Mouse (Mus musculus): Measurements from ENCODE around the gene Itpk1. TPM values are rescaled to one million over a fixed set of nuclear protein-coding genes. Genes with fewer than 3 reads are reported as not detected.

Itpk1 gene
- polyA plus RNA-seq, 1 experiment from 2014 or later: 5.5 TPM

DNA sequence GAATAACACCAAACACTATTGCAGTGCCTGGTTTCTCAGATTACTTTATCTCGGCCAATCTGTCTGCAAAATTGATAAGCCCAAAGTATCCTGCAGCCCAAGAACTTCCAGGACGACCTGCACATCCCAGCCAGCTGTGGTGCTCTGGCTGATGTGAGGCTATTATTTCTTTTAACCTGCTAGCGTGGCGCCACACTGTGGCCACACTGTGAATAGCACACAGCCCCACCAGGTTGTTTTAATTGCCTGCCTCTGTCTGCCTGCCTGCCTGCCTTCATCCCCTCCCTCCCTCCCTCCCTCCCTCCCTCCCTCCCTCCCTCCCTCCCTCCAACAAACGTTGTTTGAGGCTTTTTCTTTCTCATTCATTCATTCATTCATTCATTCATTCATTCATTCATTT, 28.7 kb upstream of the Itpk1 start:
- 7% methylated on average over 4 of the region's 5 CpGs for WGBS (ENCODE audit: insufficient replicate concordance)
- no peaks in the 10 kb centered on the region for H3K9me3 ChIP-seq (replicated peaks; ENCODE audit: control insufficient read depth, low read length)
- no peak overlapping the region for H3K4me3 ChIP-seq (ENCODE audit: low read depth, low read length)
- H3K27ac ChIP-seq (ENCODE audit: low read length): no peak overlapping the region
- H3K27me3 ChIP-seq (ENCODE audit: control insufficient read depth, insufficient read depth, low read depth, low read length): no peaks in the 10 kb centered on the region
- ATAC-seq (ENCODE audit: low read depth): no peak
- H3K4me1 ChIP-seq (ENCODE audit: control insufficient read depth, low read depth, low read length): peaks cover 16% of the 10 kb centered on the region
- no peak overlapping the region for H3K4me2 ChIP-seq (ENCODE audit: low read depth, low read length)
- no peaks in the 10 kb centered on the region for H3K36me3 ChIP-seq (ENCODE audit: control insufficient read depth, insufficient read depth)
- H3K9ac ChIP-seq (ENCODE audit: low read depth, low read length): no peak overlapping the region

- peaks cover 16% of the 10 kb centered on the region for H3K4me1 ChIP-seq (ENCODE audit: control insufficient read depth, low read depth, low read length)
- peak overlapping the region; percentile 51; the same call in 1 of the 2 replicates for H3K4me2 ChIP-seq (ENCODE audit: low read depth, low read length)
- ATAC-seq (ENCODE audit: low read depth): no peak
- no peaks in the 10 kb centered on the region for H3K36me3 ChIP-seq (ENCODE audit: control insufficient read depth, insufficient read depth)
- H3K9me3 ChIP-seq (replicated peaks; ENCODE audit: control insufficient read depth, low read length): no peaks in the 10 kb centered on the region
- no peak overlapping the region for H3K4me3 ChIP-seq (ENCODE audit: low read depth, low read length)
- WGBS (ENCODE audit: insufficient replicate concordance): 39% methylated on average over 16 of the region's 16 CpGs
- H3K27me3 ChIP-seq (ENCODE audit: control insufficient read depth, insufficient read depth, low read depth, low read length): no peaks in the 10 kb centered on the region
- no peak overlapping the region for H3K9ac ChIP-seq (ENCODE audit: low read depth, low read length)
- no peak overlapping the region for H3K27ac ChIP-seq (ENCODE audit: low read length)
Observed at GRCm38 (mm10) chr12:102730798-102731619, 26.3 kb upstream of the Itpk1 start.

GRCm38 (mm10) chr12:102729855-102730797, 25.4 kb upstream of the Itpk1 start:
- Histone ChIP-seq H3K4me2 (ENCODE audit: low read depth, low read length) (peak overlapping the region; percentile 51), H3K4me3 (ENCODE audit: low read depth, low read length) (peak overlapping the region; percentile 12; the same call in 1 of the 2 replicates), H3K27me3 (ENCODE audit: control insufficient read depth, insufficient read depth, low read depth, low read length) (no peaks in the 10 kb centered on the region), H3K27ac (ENCODE audit: low read length) (no peak overlapping the region), H3K9ac (ENCODE audit: low read depth, low read length) (no peak overlapping the region), H3K9me3 (replicated peaks; ENCODE audit: control insufficient read depth, low read length) (no peaks in the 10 kb centered on the region), H3K36me3 (ENCODE audit: control insufficient read depth, insufficient read depth) (no peaks in the 10 kb centered on the region), H3K4me1 (ENCODE audit: control insufficient read depth, low read depth, low read length) (peaks cover 16% of the 10 kb centered on the region)
- 35% methylated on average over 26 of the region's 26 CpGs for WGBS (ENCODE audit: insufficient replicate concordance)
- peak; percentile 93 for ATAC-seq (ENCODE audit: low read depth)

GRCm38 (mm10) chr12:102725761-102726175, 21.0 kb upstream of the Itpk1 start:
- H3K4me1 ChIP-seq (ENCODE audit: control insufficient read depth, low read depth, low read length): peaks cover 9% of the 10 kb centered on the region
- ATAC-seq (ENCODE audit: low read depth): no peak
- H3K9me3 ChIP-seq (replicated peaks; ENCODE audit: control insufficient read depth, low read length): no peaks in the 10 kb centered on the region
- WGBS (ENCODE audit: insufficient replicate concordance): 48% methylated on average over 7 of the region's 7 CpGs
- H3K27ac ChIP-seq (ENCODE audit: low read length): no peak overlapping the region
- H3K36me3 ChIP-seq (ENCODE audit: control insufficient read depth, insufficient read depth): no peaks in the 10 kb centered on the region
- H3K9ac ChIP-seq (ENCODE audit: low read depth, low read length): no peak overlapping the region
- H3K4me2 ChIP-seq (ENCODE audit: low read depth, low read length): no peak overlapping the region
- no peak overlapping the region for H3K4me3 ChIP-seq (ENCODE audit: low read depth, low read length)
- H3K27me3 ChIP-seq (ENCODE audit: control insufficient read depth, insufficient read depth, low read depth, low read length): no peaks in the 10 kb centered on the region

DNA sequence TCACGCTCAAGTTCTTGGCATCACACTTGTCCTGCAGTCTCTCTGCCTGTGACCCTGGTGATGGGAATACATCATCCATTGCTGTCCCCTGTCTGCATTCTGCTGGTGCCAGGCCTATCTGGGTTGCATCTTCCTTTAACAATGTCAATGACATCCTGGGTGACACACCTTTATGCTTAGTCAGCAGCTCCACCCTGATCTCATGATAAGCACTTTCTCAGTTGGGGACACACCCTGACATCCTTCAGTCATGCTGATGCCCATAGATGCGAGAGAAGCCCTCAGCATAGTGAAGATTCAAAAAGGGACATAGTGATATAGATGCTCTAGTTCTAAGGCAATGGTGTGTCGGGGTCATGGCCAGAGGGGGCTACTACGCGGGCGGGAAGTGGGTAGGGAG, 20.4 kb upstream of the Itpk1 start:
- H3K36me3 ChIP-seq (ENCODE audit: control insufficient read depth, insufficient read depth): no peaks in the 10 kb centered on the region
- whole genome bisulfite sequencing (ENCODE audit: insufficient replicate concordance): 78% methylated on average over 6 of the region's 6 CpGs
- no peaks in the 10 kb centered on the region for H3K9me3 ChIP-seq (replicated peaks; ENCODE audit: control insufficient read depth, low read length)

GRCm38 (mm10) chr12:102723861-102724260, 19.1 kb upstream of the Itpk1 start:
- Histone ChIP-seq H3K4me1 (ENCODE audit: control insufficient read depth, low read depth, low read length) (no peaks in the 10 kb centered on the region; the same call in 1 of the 2 replicates), H3K9me3 (replicated peaks; ENCODE audit: control insufficient read depth, low read length) (no peaks in the 10 kb centered on the region), H3K4me3 (ENCODE audit: low read depth, low read length) (no peak overlapping the region), H3K36me3 (ENCODE audit: control insufficient read depth, insufficient read depth) (no peaks in the 10 kb centered on the region), H3K9ac (ENCODE audit: low read depth, low read length) (no peak overlapping the region), H3K27ac (ENCODE audit: low read length) (no peak overlapping the region), H3K4me2 (ENCODE audit: low read depth, low read length) (no peak overlapping the region), H3K27me3 (ENCODE audit: control insufficient read depth, insufficient read depth, low read depth, low read length) (no peaks in the 10 kb centered on the region)
- WGBS (ENCODE audit: insufficient replicate concordance): 53% methylated on average over 6 of the region's 6 CpGs
- no peak for ATAC-seq (ENCODE audit: low read depth)

More for the DNA sequence above, 20.4 kb upstream of the Itpk1 start:
- no peak for ATAC-seq (ENCODE audit: low read depth)
- H3K27me3 ChIP-seq (ENCODE audit: control insufficient read depth, insufficient read depth, low read depth, low read length): no peaks in the 10 kb centered on the region
- H3K9ac ChIP-seq (ENCODE audit: low read depth, low read length): no peak overlapping the region
- H3K4me3 ChIP-seq (ENCODE audit: low read depth, low read length): no peak overlapping the region
- no peak overlapping the region for H3K4me2 ChIP-seq (ENCODE audit: low read depth, low read length)
- H3K27ac ChIP-seq (ENCODE audit: low read length): no peak overlapping the region
- H3K4me1 ChIP-seq (ENCODE audit: control insufficient read depth, low read depth, low read length): peaks cover 2% of the 10 kb centered on the region

GRCm38 (mm10) chr12:102722966-102723365, 18.2 kb upstream of the Itpk1 start:
- H3K27ac ChIP-seq (ENCODE audit: low read length): no peak overlapping the region
- H3K4me1 ChIP-seq (ENCODE audit: control insufficient read depth, low read depth, low read length): no peaks in the 10 kb centered on the region; the same call in 1 of the 2 replicates
- H3K4me2 ChIP-seq (ENCODE audit: low read depth, low read length): no peak overlapping the region
- no peak overlapping the region for H3K4me3 ChIP-seq (ENCODE audit: low read depth, low read length)
- no peaks in the 10 kb centered on the region for H3K36me3 ChIP-seq (ENCODE audit: control insufficient read depth, insufficient read depth)
- H3K9me3 ChIP-seq (replicated peaks; ENCODE audit: control insufficient read depth, low read length): no peaks in the 10 kb centered on the region
- H3K27me3 ChIP-seq (ENCODE audit: control insufficient read depth, insufficient read depth, low read depth, low read length): no peaks in the 10 kb centered on the region
- WGBS (ENCODE audit: insufficient replicate concordance): 70% methylated on average over 8 of the region's 8 CpGs
- H3K9ac ChIP-seq (ENCODE audit: low read depth, low read length): no peak overlapping the region
- no peak for ATAC-seq (ENCODE audit: low read depth)

DNA sequence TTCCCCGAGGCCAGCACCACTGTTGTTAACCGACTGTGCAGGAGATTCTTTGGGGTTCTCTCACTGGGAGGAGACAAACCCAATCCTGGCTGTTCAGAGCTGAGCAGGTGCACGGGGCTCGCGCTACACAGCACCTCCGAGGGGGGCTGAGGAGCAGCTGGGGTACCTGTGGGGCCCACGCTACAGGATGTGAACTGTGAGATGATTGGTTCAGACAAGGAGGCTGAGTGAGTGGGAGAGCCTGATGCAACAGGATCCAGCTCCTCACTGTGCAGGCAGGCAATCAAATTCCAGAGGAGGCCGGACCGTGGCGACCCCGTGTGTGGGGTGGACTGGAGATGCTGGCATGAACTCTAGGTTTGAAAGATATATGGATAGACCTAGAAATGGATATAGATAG, 17.7 kb upstream of the Itpk1 start:
- H3K4me1 ChIP-seq (ENCODE audit: control insufficient read depth, low read depth, low read length): no peaks in the 10 kb centered on the region; the same call in 1 of the 2 replicates
- 68% methylated on average over 11 of the region's 11 CpGs for WGBS (ENCODE audit: insufficient replicate concordance)
- H3K9ac ChIP-seq (ENCODE audit: low read depth, low read length): no peak overlapping the region
- no peak overlapping the region for H3K4me3 ChIP-seq (ENCODE audit: low read depth, low read length)
- no peak overlapping the region for H3K27ac ChIP-seq (ENCODE audit: low read length)
- H3K36me3 ChIP-seq (ENCODE audit: control insufficient read depth, insufficient read depth): no peaks in the 10 kb centered on the region
- H3K4me2 ChIP-seq (ENCODE audit: low read depth, low read length): no peak overlapping the region
- H3K9me3 ChIP-seq (replicated peaks; ENCODE audit: control insufficient read depth, low read length): no peaks in the 10 kb centered on the region
- no peaks in the 10 kb centered on the region for H3K27me3 ChIP-seq (ENCODE audit: control insufficient read depth, insufficient read depth, low read depth, low read length)
- no peak for ATAC-seq (ENCODE audit: low read depth)
